Mouse (Mus musculus) heart, adult 9 months (tissue): ENCODE measurements around the gene Mef2d.

Experiments
- DNase-seq, 2 experiments: peaks; one replicate each; pipeline ENCODE4 v3.0.0; 2022; ENCODE audit warnings: low spot score in 2 of 2

The Mef2d gene

GRCm38 (mm10) chr3:88178986-88179385, 36.8 kb downstream of the Mef2d start:
- no peak for DNase-seq

GRCm38 (mm10) chr3:88181374-88181773, 39.2 kb downstream of the Mef2d start:
- DNase-seq: no peak

GRCm38 (mm10) chr3:88186424-88186823, 44.3 kb downstream of the Mef2d start:
- no peak for DNase-seq

GRCm38 (mm10) chr3:88191146-88191545, 49.0 kb downstream of the Mef2d start:
- no peak for DNase-seq

GRCm38 (mm10) chr3:88191820-88192616, 49.8 kb downstream of the Mef2d start:
- DNase-seq: no peak

DNA sequence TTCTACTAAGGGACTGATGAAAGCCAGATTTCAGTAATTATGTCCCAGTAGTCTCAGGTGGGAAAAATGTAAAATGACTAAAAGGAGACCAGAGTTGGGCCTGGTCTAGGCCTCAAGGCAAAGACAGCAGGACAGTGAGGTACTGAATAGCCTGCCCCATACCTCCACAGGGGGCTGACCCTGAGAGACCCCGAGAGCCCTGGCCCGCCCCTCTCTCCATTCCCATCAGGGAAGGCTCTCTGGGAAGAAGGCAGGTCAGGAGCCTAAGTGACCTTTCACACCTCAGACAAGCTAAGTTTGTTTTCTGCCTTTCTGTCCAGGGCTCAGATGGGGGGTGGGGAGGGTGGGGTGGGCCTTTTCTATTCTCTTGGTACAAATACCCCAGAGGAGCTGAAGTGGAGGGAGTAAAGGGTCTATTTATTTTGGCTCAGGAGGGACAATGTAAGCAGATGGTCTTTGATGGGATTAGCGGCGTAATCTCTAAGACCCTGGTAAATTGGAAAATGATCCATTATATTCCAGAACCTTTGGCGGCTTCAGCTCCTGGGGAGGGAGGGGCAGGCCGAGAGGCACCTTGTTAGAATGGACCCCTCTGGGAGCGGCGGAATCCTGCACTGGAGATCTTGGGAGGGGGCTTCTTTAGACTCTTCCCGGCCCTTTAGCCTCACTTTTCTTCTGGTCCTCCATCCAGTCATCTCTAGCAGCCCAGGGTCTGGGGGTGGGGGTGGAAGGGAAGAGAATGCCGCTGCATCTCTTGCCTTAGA, 55.8 kb downstream of the Mef2d start:
- DNase-seq: no peak

DNA sequence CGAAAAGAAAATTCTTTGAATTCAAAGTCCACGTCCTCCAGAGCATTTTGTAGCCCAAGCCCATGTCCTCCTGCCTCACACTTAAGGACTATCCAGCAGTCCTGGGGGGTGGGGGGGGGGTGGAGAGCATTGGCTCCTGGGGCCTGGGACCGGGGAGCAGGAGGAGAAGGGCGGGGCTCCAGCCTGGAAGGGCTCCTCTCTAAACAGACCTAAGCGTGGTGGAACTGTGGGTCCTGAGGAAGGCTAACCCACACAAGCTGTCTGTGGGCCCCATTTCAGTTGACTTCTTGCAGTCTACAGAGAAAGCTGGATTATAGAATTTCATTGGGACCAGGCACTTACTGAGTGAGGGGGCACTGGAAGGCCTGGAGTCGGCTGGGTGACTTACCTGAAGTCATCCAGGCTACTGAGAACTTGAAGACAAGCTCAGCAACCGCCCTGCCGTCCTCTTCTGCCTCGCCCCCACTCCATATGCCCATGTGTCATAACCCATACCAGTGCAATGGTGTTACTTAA, 56.4 kb downstream of the Mef2d start:
- DNase-seq: no peak

GRCm38 (mm10) chr3:88199541-88200110, 57.5 kb downstream of the Mef2d start:
- DNase-seq: no peak

DNA sequence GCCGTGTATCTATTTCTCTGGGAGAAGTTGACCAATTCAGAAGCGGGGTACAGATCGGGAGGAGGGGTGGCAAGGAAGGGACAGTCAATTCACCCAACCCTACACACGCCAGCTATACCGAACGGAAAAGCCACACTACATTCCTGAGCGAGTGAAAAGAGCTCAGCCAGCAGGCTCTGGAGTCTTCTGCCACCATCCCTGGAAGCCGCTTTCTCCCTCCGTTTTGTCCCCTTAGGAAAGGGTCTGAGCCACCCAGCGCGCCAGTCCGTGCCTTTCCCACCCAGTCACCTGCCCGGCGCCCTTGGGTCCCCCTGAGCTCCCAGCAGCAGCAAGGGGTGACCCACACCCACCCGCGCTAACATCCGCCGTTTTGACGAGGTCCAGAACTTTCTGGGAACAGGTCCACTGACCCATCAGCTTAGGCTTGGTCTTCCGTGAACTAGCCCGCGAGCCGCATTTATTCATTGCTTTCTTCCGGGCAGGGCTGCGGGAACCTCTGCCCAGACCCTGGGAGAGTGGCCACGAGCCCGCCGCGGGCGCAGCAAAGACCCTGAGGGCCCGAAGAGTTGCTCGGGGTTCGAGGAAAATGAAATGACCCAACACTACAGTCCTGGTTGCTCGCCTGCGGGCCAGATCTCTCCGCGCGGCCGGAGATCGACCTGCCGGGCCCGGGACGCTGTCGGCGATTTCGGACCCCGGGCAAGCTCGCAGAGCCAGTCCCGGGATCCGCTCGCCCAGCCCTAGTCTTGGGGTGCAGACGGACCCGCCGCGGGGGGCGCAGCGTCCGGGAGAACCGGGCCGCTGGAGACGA, 58.2 kb downstream of the Mef2d start:
- DNase-seq: no peak

- DNase-seq: no peak
These were observed 58.8 kb downstream of the Mef2d start for GRCm38 (mm10) chr3:88200972-88201330.

GRCm38 (mm10) chr3:88201640-88202039, 59.5 kb downstream of the Mef2d start:
- DNase-seq: no peak

GRCm38 (mm10) chr3:88202986-88203385, 60.8 kb downstream of the Mef2d start:
- DNase-seq: no peak

DNA sequence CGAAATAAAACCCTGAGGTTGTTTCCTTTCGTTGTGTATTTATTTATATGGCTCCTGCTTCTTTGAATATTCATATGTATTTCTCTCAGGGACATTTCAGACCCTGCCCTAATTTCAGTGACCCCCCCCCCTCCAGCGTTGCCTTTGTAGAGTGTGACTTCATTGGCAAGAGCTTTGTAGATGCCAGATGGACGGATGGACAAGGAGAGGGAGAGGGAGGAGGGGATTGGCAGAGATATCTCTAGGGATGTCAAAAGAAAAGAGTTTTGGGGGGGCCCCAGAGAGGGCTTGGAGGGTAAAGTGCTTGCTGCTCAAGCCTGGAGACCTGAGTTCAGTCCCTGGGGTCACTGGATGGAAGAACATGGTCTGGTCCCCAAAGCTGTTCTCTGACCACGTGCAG, 61.3 kb downstream of the Mef2d start:
- DNase-seq: no peak

- no peak for DNase-seq
These were observed 62.0 kb downstream of the Mef2d start for GRCm38 (mm10) chr3:88203999-88204700.

DNA sequence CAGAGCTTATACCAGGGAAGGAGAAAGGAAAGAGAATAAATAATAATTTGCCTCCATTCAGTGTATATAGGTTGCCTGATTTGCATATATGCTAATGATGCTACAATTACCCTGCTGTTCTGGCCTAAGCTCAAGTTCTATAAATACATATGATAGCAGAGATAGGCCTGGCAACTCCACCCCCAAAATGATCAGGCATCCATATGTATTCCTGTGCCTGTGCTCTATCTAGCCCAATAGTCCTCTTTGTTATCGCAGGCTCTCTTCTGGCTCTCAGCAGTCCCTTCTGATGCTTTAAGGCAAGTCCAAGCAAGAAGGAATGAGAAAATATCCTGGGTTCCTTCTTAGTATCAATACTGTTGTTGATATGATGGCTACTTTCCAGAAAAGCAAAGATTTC, 62.6 kb downstream of the Mef2d start:
- no peak for DNase-seq

- DNase-seq: no peak
These were observed 63.0 kb downstream of the Mef2d start for GRCm38 (mm10) chr3:88205176-88205562.

GRCm38 (mm10) chr3:88205563-88206491, 63.7 kb downstream of the Mef2d start:
- no peak for DNase-seq

GRCm38 (mm10) chr3:88206500-88206899, 64.3 kb downstream of the Mef2d start:
- DNase-seq: no peak

DNA sequence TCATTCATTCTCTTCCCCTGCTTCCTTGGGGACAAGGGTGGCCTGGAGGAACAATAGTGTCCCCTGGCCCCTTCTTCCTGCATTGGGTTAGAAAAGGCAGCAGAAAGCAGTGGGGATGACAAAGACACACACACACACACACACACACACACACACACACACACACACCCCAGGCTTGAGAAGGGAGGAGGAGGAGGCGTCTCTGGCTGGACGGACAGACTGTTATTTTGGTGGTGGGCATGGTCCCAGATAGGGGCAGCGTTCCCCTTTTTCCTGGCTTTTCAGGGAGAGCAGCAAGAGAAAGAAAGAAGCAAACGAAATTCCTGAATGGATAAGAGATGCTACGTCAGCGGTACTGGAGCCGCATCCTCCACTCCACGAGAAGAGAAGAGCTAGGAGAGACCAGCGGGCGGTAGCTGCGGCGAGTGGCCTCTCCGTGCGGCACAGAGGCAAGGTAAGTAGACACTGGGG, 64.8 kb downstream of the Mef2d start:
- DNase-seq: no peak
